Comparison of ENCODE assay signal across 8 mouse cellular contexts in genomic region chr11:22584488-22585158, GRCm38 (mm10).
DNase-seq lines count a peak whose midpoint lies in the region; ATAC-seq and TF ChIP-seq lines count a peak whose summit lies in the region.

No protein-coding gene starts in this region.

- peaks cover 23% of the 10 kb centered on the region for H3K4me1 ChIP-seq in embryonic facial prominence, embryonic 12.5 days
- peaks cover 34% of the 10 kb centered on the region for H3K4me1 ChIP-seq in heart, postnatal 0 days (ENCODE audit: control insufficient read depth, insufficient read depth)
- H3K4me1 ChIP-seq in liver, postnatal 0 days (ENCODE audit: insufficient read depth) = peaks cover 3% of the 10 kb centered on the region; the same call in 1 of the 2 replicates
- H3K4me1 ChIP-seq in neural tube, embryonic 14.5 days (ENCODE audit: control insufficient read depth, insufficient read depth, low read length) = peaks cover 8% of the 10 kb centered on the region; the same call in 1 of the 2 replicates

- peak overlapping the region; percentile 44 for H3K4me2 ChIP-seq in embryonic facial prominence, embryonic 12.5 days (replicated peaks)
- H3K4me2 ChIP-seq in heart, postnatal 0 days (ENCODE audit: low read depth, low read length) = peak overlapping the region; percentile 57
- peak overlapping the region; percentile 53 for H3K4me2 ChIP-seq in liver, postnatal 0 days (ENCODE audit: low read depth, low read length)
- H3K4me2 ChIP-seq in neural tube, embryonic 14.5 days (ENCODE audit: low read depth, low read length) = peak overlapping the region; percentile 28

- H3K36me3 ChIP-seq in embryonic facial prominence, embryonic 12.5 days = no peaks in the 10 kb centered on the region
- H3K36me3 ChIP-seq in heart, postnatal 0 days (replicated peaks; ENCODE audit: control insufficient read depth, insufficient read depth, low read length) = no peaks in the 10 kb centered on the region
- H3K36me3 ChIP-seq in liver, postnatal 0 days (replicated peaks; ENCODE audit: insufficient read depth, low read length) = no peaks in the 10 kb centered on the region
- H3K36me3 ChIP-seq in neural tube, embryonic 14.5 days (ENCODE audit: control insufficient read depth, insufficient read depth, low read length) = no peaks in the 10 kb centered on the region

- TF ChIP-seq EP300 in heart, postnatal 0 days (IDR thresholded peaks at IDR 0.05; ENCODE audit: low read depth) = no peak; the same call in 1 of the 2 replicates
- TF ChIP-seq EP300 in liver, postnatal 0 days (IDR thresholded peaks at IDR 0.05; ENCODE audit: low read depth) = no peak

- TF ChIP-seq CTCF in left cerebral cortex, adult 2 months (IDR thresholded peaks at IDR 0.05) = no peak
- no peak for TF ChIP-seq CTCF in heart, postnatal 0 days (IDR thresholded peaks at IDR 0.05; ENCODE audit: low read depth)
- no peak for TF ChIP-seq CTCF in liver, postnatal 0 days (IDR thresholded peaks at IDR 0.05; ENCODE audit: low read depth)

- 12% methylated on average over 14 of the region's 14 CpGs for WGBS in embryonic facial prominence, embryonic 12.5 days
- WGBS in heart, postnatal 0 days = 12% methylated on average over 14 of the region's 14 CpGs
- 9% methylated on average over 14 of the region's 14 CpGs for whole genome bisulfite sequencing in liver, postnatal 0 days (ENCODE audit: insufficient replicate concordance)
- 8% methylated on average over 14 of the region's 14 CpGs for WGBS in neural tube, embryonic 14.5 days

- no peaks in the 10 kb centered on the region for H3K9me3 ChIP-seq in embryonic facial prominence, embryonic 12.5 days
- H3K9me3 ChIP-seq in heart, postnatal 0 days (replicated peaks; ENCODE audit: control insufficient read depth, low read length) = no peaks in the 10 kb centered on the region
- no peaks in the 10 kb centered on the region for H3K9me3 ChIP-seq in liver, postnatal 0 days (ENCODE audit: low read length)
- no peaks in the 10 kb centered on the region for H3K9me3 ChIP-seq in neural tube, embryonic 14.5 days (ENCODE audit: control insufficient read depth, low read length)

- DNase-seq in left cerebral cortex, adult 2 months (ENCODE audit: extremely low spot score in 1 of 2, low spot score in 2 of 2) = peak in 1 of 2 experiments; percentile 26
- DNase-seq in left cerebral cortex, adult 11 months (ENCODE audit: low spot score) = no peak
- peak; percentile 47 for DNase-seq in heart, postnatal 0 days (ENCODE audit: low spot score)
- DNase-seq in kidney, postnatal 10 days = peak; percentile 77
- peak; percentile 21 for DNase-seq in liver, postnatal 0 days

- H3K9ac ChIP-seq in embryonic facial prominence, embryonic 12.5 days = no peak overlapping the region; the same call in 1 of the 2 replicates
- peak overlapping the region; percentile 44 for H3K9ac ChIP-seq in heart, postnatal 0 days (replicated peaks; ENCODE audit: low read depth, low read length)
- 0 out of 2 replicates have a peak overlapping the region, but pooled peaks have one; percentile 48 for H3K9ac ChIP-seq in liver, postnatal 0 days (replicated peaks)
- H3K9ac ChIP-seq in neural tube, embryonic 14.5 days (replicated peaks; ENCODE audit: low read depth, low read length) = peak overlapping the region; percentile 25

- intact Hi-C loops in left cerebral cortex, adult 2 months (cut with DNase I) = loop anchor here (5.0 kb wide), 1 partner anchor 72 kb away; the partner anchor contains the start of gene Tmem17

- H3K27ac ChIP-seq in left cerebral cortex, adult 2 months = peak overlapping the region; percentile 20; the same call in 1 of the 2 replicates
- 0 out of 2 replicates have a peak overlapping the region, but pooled peaks have one; percentile 36 for H3K27ac ChIP-seq in embryonic facial prominence, embryonic 12.5 days
- H3K27ac ChIP-seq in heart, postnatal 0 days (ENCODE audit: low read depth) = peak overlapping the region; percentile 70
- H3K27ac ChIP-seq in liver, postnatal 0 days (ENCODE audit: low read depth) = peak overlapping the region; percentile 18; the same call in 1 of the 2 replicates
- H3K27ac ChIP-seq in neural tube, embryonic 14.5 days (ENCODE audit: low read depth, low read length) = peak overlapping the region; percentile 64

- H3K27me3 ChIP-seq in embryonic facial prominence, embryonic 12.5 days = no peaks in the 10 kb centered on the region
- no peaks in the 10 kb centered on the region for H3K27me3 ChIP-seq in heart, postnatal 0 days (ENCODE audit: control insufficient read depth, insufficient read depth, low read length)
- no peaks in the 10 kb centered on the region for H3K27me3 ChIP-seq in liver, postnatal 0 days (ENCODE audit: insufficient read depth, low read length)
- no peaks in the 10 kb centered on the region for H3K27me3 ChIP-seq in neural tube, embryonic 14.5 days (ENCODE audit: control insufficient read depth, insufficient read depth, low read length)

- peak; percentile 60 for ATAC-seq in embryonic facial prominence, embryonic 12.5 days (ENCODE audit: insufficient number of reproducible peaks, insufficient read depth, low FRiP score, low TSS enrichment)
- ATAC-seq in heart, postnatal 0 days (ENCODE audit: insufficient read depth, low read depth) = peak; percentile 72
- ATAC-seq in liver, postnatal 0 days = peak; percentile 31; the same call in 1 of the 2 replicates
- peak; percentile 89 for ATAC-seq in neural tube, embryonic 14.5 days (ENCODE audit: low read depth)
- ATAC-seq in inflammation-experienced regulatory T-cells, adult 6 months = no peak

- no peak overlapping the region for H3K4me3 ChIP-seq in left cerebral cortex, adult 2 months
- no peak overlapping the region for H3K4me3 ChIP-seq in embryonic facial prominence, embryonic 12.5 days
- H3K4me3 ChIP-seq in heart, postnatal 0 days (ENCODE audit: low read depth, low read length) = peak overlapping the region; percentile 28
- H3K4me3 ChIP-seq in liver, postnatal 0 days (ENCODE audit: low read depth, low read length) = no peak overlapping the region
- no peak overlapping the region for H3K4me3 ChIP-seq in neural tube, embryonic 14.5 days (ENCODE audit: low read depth, low read length)

Comparison
In these comparisons a context has a peak if more than half of its experiments do, and no peak if none do; other contexts are left out.
1. H3K27ac ChIP-seq: peak in every context shown above with its lines; median percentile 70 in heart, postnatal 0 days; 64 in neural tube, embryonic 14.5 days; 36 in embryonic facial prominence, embryonic 12.5 days; 20 in left cerebral cortex, adult 2 months; 18 in liver, postnatal 0 days.